Mouse (Mus musculus): ENCODE data around the gene Bnipl.

- TF ChIP-seq HCFC1 (IDR thresholded peaks at IDR 0.05; ENCODE audit: borderline replicate concordance, insufficient read depth, low read length) (no peak), ZNF384 (IDR thresholded peaks at IDR 0.05; ENCODE audit: low read depth, low read length) (no peak), ZC3H11A (IDR thresholded peaks at IDR 0.05; ENCODE audit: borderline replicate concordance, low read depth, low read length) (no peak), MAFK (IDR thresholded peaks at IDR 0.05; ENCODE audit: insufficient read depth, low read depth, low read length) (no peak), CHD2 (IDR thresholded peaks at IDR 0.05; ENCODE audit: low read depth, low read length) (no peak)
Observed at GRCm38 (mm10) chr3:95250361-95250760, 632 bp downstream of the Bnipl start.

Data from ES-E14 (cell line).